Mouse (Mus musculus) C2C12 (cell line): ENCODE results near the gene Egln3. TPM values are rescaled to one million over a fixed set of nuclear protein-coding genes. Genes with fewer than 3 reads are reported as not detected.
A peak's percentile ranks its signal among the peaks of the same experiment; 100 is the strongest.

ENCODE experiments used
- H3K27me3 ChIP-seq: one replicate; pipeline ENCODE4 v1.6.1; 2011; ENCODE audit not compliant: control insufficient read depth, insufficient read depth, insufficient read length
- H3K36me3 ChIP-seq: one replicate; pipeline ENCODE4 v1.6.1; 2011; ENCODE audit not compliant: control insufficient read depth, insufficient read depth
- H3K4me3 ChIP-seq: one replicate; pipeline ENCODE4 v1.5.1; 2011; ENCODE audit warnings: mild to moderate bottlenecking, control low read depth; ENCODE audit not compliant: poor library complexity, insufficient read depth, severe bottlenecking
- H3K79me2 ChIP-seq: one replicate; pipeline ENCODE4 v1.6.1; 2011; ENCODE audit not compliant: control insufficient read depth, insufficient read depth
- H3K79me3 ChIP-seq: one replicate; pipeline ENCODE4 v1.6.1; 2011; ENCODE audit warnings: low read depth, control low read depth
- H3ac ChIP-seq: one replicate; pipeline ENCODE3; 2011; ENCODE audit warnings: low read depth; ENCODE audit not compliant: control insufficient read depth, insufficient read length
- CEBPB ChIP-seq: IDR thresholded peaks from one replicate; pipeline ENCODE4 v1.6.1; 2011; ENCODE audit warnings: low read depth, mild to moderate bottlenecking, control low read depth, moderate library complexity
- CTCF ChIP-seq: IDR thresholded peaks from one replicate; pipeline ENCODE4 v1.5.1; 2011; ENCODE audit not compliant: control insufficient read depth, insufficient read depth, insufficient read length
- FOSL1 ChIP-seq: IDR thresholded peaks from one replicate; pipeline ENCODE4 v1.8.0; 2011; ENCODE audit warnings: mild to moderate bottlenecking, low read length; ENCODE audit not compliant: poor library complexity, insufficient read depth, severe bottlenecking
- MAX ChIP-seq: IDR thresholded peaks from one replicate; pipeline ENCODE4 v1.6.1; 2011; ENCODE audit warnings: mild to moderate bottlenecking, control low read depth
- MYOD1 ChIP-seq: IDR thresholded peaks from one replicate; pipeline ENCODE4 v1.6.1; 2011; ENCODE audit warnings: low read depth; ENCODE audit not compliant: control insufficient read depth, insufficient read length
- MYOG ChIP-seq: IDR thresholded peaks from one replicate; pipeline ENCODE4 v1.6.1; 2011; ENCODE audit not compliant: control insufficient read depth, insufficient read length; ENCODE audit errors: extremely low read depth
- USF1 ChIP-seq: IDR thresholded peaks from one replicate; pipeline ENCODE4 v1.6.1; 2011; ENCODE audit warnings: low read depth, mild to moderate bottlenecking, control low read depth, moderate library complexity
- polyA plus RNA-seq: library from polyadenylated mRNA; unstranded; fragments of >200 nt; fragmentation: generic; extraction: Trizol; gene quantifications from one replicate; pipeline ENCODE4 v1.2.1, GENCODE M21; 2012; ENCODE audit warnings: missing spikeins

Gene Egln3
- polyA plus RNA-seq, 1 experiment, result 46.5 TPM

DNA sequence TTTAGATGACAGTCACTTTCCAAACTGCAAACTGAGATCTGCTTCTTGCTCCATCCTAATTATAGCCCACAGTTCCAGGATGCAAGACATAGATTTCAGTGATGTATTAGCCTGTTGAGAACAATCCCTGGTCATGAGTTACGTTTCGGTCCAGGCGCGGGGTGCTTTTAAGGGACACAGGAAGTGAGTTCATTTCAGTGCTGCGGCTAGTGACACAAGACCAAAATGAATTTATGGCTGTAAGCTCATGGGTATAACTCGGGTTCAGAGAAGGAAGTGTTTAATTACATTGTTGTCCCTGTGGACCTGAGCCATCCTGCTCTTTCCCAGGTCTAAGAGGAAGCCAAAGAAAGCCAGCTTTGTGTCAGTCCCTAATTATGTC lies 5.5 kb upstream of the Egln3 start:
- Histone ChIP-seq H3K79me3 (no peaks in the 10 kb centered on the region), H3K79me2 (no peaks in the 10 kb centered on the region), H3ac (no peak overlapping the region), H3K27me3 (no peaks in the 10 kb centered on the region), H3K36me3 (no peaks in the 10 kb centered on the region), H3K4me3 (no peak overlapping the region)
- TF ChIP-seq USF1 (no peak), CTCF (no peak), MYOG (no peak), MYOD1 (no peak), MAX (no peak), FOSL1 (no peak), CEBPB (no peak)

DNA sequence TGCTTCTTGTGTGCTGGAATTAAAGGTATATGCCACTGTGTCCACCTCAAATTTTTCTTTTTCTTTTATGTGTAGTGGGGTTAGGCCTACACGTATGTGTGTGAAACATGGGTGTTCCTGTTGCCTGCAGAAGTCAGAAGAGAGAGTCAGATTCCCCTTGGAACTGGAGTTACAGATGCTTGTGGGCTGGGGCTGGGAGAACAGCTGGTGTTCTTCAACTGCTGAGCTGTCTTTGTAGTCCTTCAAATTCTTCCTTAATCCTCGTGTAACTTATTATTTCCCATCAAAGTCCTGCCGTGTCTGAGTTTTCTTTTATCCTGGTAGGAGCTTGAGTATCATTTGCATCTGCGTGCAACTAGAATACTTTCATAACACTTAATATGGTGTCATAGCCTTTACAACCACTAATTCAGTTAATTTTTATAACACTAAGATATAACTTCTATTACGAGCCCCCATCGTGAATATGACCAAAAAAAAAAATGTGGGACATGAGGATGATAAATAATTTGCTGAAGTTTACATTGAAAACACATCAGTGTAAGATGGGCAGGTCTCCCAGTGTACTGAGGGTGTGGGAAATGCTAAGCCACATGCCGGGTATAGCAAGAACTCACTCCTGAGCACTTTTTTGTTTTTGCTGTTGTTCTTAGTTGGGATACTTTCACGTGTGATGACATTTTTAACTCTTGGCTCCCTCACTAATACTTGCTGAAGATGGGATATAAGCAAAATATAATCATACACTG lies 4.9 kb upstream of the Egln3 start:
- Histone ChIP-seq H3K79me2 (no peaks in the 10 kb centered on the region), H3K36me3 (no peaks in the 10 kb centered on the region), H3K27me3 (no peaks in the 10 kb centered on the region), H3K4me3 (no peak overlapping the region), H3K79me3 (no peaks in the 10 kb centered on the region), H3ac (no peak overlapping the region)
- TF ChIP-seq MAX (no peak), USF1 (no peak), FOSL1 (no peak), MYOG (no peak), MYOD1 (no peak), CTCF (no peak), CEBPB (no peak)

DNA sequence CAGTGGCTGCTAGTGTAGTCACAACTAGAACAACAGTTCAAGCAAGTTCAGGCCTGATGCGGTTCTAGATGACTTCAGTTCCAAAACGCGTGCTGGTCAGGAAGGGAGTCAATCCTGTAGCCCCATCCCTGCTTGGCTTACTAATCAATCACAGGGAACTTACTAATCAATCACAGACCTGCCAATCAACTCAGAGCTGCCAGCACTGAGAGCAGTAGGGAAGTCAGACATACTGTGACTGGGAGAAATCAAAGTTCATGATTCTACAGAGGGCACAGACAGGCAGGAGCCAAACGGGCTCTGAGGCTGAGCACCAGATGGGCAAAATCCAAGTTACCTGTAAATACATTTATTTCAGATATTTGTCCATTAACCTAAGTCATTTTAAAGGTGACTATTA lies 2.1 kb upstream of the Egln3 start:
- Histone ChIP-seq H3K36me3 (no peaks in the 10 kb centered on the region), H3K79me2 (peaks cover 29% of the 10 kb centered on the region), H3K27me3 (no peaks in the 10 kb centered on the region), H3K79me3 (peaks cover 17% of the 10 kb centered on the region), H3ac (no peak overlapping the region), H3K4me3 (no peak overlapping the region)
- no peak for TF ChIP-seq MAX
- TF ChIP-seq USF1, result no peak
- no peak for TF ChIP-seq FOSL1
- TF ChIP-seq MYOG, result no peak
- TF ChIP-seq CTCF, result no peak
- no peak for TF ChIP-seq CEBPB
- TF ChIP-seq MYOD1, result no peak

DNA sequence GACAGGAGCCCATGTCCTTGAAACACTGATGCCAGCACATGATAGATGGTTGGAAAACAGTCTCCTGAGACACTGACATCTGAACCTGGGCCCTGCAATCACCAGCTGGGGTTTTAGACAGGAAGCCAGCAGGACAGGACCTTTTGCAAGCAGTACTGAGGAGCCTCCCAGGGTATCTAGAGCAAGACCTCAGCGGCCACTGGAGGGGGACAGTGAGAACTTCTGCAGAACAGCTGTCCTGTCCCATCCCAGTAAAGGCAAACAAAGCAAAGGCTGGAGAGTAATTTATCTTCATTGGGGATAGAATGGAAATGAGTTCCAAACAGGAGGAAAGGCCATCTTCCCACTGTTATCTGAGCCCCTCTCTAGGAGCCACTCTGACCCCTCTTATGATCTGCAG lies 1.5 kb upstream of the Egln3 start:
- no peaks in the 10 kb centered on the region for H3K27me3 ChIP-seq
- H3K79me3 ChIP-seq, result peaks cover 18% of the 10 kb centered on the region
- TF ChIP-seq USF1, result no peak
- TF ChIP-seq MYOD1, result peak; percentile 62
- TF ChIP-seq MYOG, result no peak
- no peak for TF ChIP-seq FOSL1
- TF ChIP-seq MAX, result no peak
- no peak for TF ChIP-seq CEBPB
- peak; percentile 25 for TF ChIP-seq CTCF

DNA sequence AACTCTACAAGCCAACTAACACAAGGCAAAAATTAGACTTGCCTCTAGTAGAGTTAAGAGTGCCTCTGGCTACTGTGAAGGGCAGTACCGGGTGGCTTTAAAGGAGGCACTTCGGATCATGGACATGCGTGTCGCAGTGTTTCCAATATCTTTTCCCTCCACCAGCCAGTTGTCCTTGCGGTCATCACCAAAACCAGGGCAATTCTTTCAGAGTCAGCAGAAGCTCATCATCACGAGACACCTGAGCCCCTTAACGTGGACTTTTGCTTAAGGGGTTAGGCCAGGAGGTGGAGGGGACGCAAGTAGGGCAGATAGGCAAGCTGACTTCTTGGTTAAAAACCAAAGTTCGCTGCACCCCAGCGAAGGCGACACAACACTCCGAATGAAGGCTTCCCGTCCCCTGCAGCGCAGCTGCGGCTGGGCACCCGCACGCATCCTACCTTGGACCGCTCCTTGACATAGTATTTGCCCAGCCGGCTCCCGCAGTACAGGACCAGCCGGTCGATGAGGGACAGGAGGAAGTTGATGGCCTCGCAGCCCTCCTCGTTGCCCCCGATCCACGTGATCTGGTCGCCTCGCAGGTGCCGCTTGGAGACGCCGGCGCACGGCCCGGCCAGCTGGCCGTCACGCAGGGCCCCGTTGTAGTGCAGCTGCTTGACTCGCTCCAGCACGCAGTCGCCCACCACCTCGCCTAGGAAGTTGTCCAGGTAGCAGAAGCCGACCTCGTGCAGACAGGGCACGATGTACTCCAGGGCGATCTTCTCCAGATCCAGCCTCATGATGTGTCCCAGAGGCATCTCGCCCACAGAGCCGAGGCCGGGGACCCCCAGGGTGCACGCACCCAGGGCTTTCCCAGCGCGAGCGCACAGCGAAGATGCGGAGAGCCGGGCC lies 650 bp downstream of the Egln3 start:
- peak; percentile 43 for TF ChIP-seq MAX
- no peak for TF ChIP-seq MYOG
- H3K27me3 ChIP-seq, result no peaks in the 10 kb centered on the region
- H3K4me3 ChIP-seq, result peak overlapping the region; percentile 68
- H3ac ChIP-seq, result peak overlapping the region; percentile 67
- peaks cover 29% of the 10 kb centered on the region for H3K79me3 ChIP-seq
- no peaks in the 10 kb centered on the region for H3K36me3 ChIP-seq
- peaks cover 56% of the 10 kb centered on the region for H3K79me2 ChIP-seq

More for the DNA sequence above, 1.5 kb upstream of the Egln3 start:
- H3ac ChIP-seq, result no peak overlapping the region
- peaks cover 34% of the 10 kb centered on the region for H3K79me2 ChIP-seq
- no peak overlapping the region for H3K4me3 ChIP-seq
- no peaks in the 10 kb centered on the region for H3K36me3 ChIP-seq

DNA sequence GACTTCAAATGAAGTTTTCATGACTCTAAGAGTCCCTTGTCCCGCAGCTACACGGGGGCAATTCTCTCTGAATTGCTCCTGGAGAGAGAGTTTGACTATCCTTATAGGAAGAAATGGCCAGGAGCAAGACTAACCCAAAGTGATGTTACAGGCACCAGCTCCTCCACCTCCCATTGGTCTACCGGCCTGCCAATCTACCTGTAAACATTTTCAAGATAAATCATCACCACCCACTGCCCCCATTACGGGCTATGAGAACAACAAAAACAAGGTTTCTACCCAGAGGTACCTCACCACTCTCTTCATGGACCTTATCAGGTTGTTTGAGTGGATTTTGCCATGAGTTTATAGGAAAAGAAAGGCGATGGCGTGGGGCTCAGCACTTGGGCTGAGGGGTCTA lies 1.4 kb downstream of the Egln3 start:
- no peaks in the 10 kb centered on the region for H3K27me3 ChIP-seq
- H3K4me3 ChIP-seq, result peak overlapping the region; percentile 68
- H3K36me3 ChIP-seq, result no peaks in the 10 kb centered on the region
- peaks cover 30% of the 10 kb centered on the region for H3K79me3 ChIP-seq
- H3ac ChIP-seq, result peak overlapping the region; percentile 67
- H3K79me2 ChIP-seq, result peaks cover 61% of the 10 kb centered on the region
- TF ChIP-seq CTCF (no peak), MYOD1 (no peak), MAX (no peak), MYOG (no peak), USF1 (no peak), CEBPB (no peak), FOSL1 (no peak)
